Mouse (Mus musculus) liver, embryonic 12.5 days (tissue): ENCODE results near the gene Bbs10. TPM values are rescaled to one million over a fixed set of nuclear protein-coding genes. Genes with fewer than 3 reads are reported as not detected.

Experiments
- ATAC-seq: fragments of 200-750 bp; cut with Nextera tagmentation; 2 replicates; pipeline ENCODE4 v1.8.0; 2017; ENCODE audit warnings: moderate number of reproducible peaks, mild to moderate bottlenecking, moderate library complexity
- H3K27ac ChIP-seq: fragments of 300-500 bp; sonication (generic); 2 replicates; pipeline ENCODE4 v1.5.1; 2016; ENCODE audit warnings: mild to moderate bottlenecking
- H3K27me3 ChIP-seq: fragments of 300-500 bp; sonication (generic); replicated peaks from 2 replicates; pipeline ENCODE4 v1.6.1; 2016; ENCODE audit warnings: mild to moderate bottlenecking, moderate library complexity
- H3K36me3 ChIP-seq: fragments of 300-500 bp; sonication (generic); 2 replicates; pipeline ENCODE4 v1.6.1; 2016; ENCODE audit warnings: mild to moderate bottlenecking, moderate library complexity
- H3K4me1 ChIP-seq: fragments of 300-500 bp; sonication (generic); 2 replicates; pipeline ENCODE4 v1.6.1; 2016
- H3K4me2 ChIP-seq: fragments of 300-500 bp; sonication (generic); 2 replicates; pipeline ENCODE4 v1.6.1; 2016; ENCODE audit warnings: mild to moderate bottlenecking, moderate library complexity
- H3K4me3 ChIP-seq: fragments of 300-500 bp; sonication (generic); 2 replicates; pipeline ENCODE4 v1.5.1; 2016; ENCODE audit warnings: mild to moderate bottlenecking, moderate library complexity
- H3K9ac ChIP-seq: fragments of 300-500 bp; sonication (generic); 2 replicates; pipeline ENCODE4 v1.6.1; 2016; ENCODE audit warnings: mild to moderate bottlenecking, moderate library complexity
- H3K9me3 ChIP-seq: fragments of 300-500 bp; sonication (generic); replicated peaks from 2 replicates; pipeline ENCODE4 v1.6.1; 2016; ENCODE audit warnings: mild to moderate bottlenecking, moderate library complexity
- WGBS: fragments of 180-500 bp; shearing (Covaris S2); methylation state at CpG from one replicate; pipeline ENCODE4 v1.1.7; 2016; ENCODE audit not compliant: insufficient replicate concordance; 5-methylcytosine and 5-hydroxymethylcytosine counted together
- polyA plus RNA-seq: library from polyadenylated mRNA; unstranded; fragments of >200 nt; fragmentation: Nextera tagmentation; extraction: Ambion mirVana; gene quantifications from 2 replicates; pipeline ENCODE4 v1.2.1, GENCODE M21; 2016

The Bbs10 gene
- polyA plus RNA-seq, 1 experiment from 2014 or later: 1.8 TPM

DNA sequence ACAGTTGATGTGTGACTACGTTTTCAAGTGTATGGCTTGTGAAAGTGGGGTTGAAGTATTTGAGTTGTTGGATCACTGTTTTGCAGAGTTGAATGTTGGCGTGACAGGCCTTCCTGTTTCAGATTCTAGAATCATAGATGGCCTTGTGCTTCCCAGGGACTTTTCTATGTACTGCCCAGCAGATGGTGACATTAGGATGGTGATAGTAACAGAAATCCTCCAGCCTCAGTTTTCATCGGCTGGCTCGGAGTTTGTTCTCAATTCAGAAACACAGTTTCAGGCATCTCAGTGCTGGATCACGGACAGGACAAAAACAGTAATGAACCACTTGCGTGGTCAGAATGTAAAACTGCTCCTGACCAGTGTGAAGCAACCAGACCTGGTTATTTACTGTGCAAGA, 1.1 kb downstream of the Bbs10 start:
- Histone ChIP-seq H3K27me3 (no peaks in the 10 kb centered on the region), H3K4me3 (no peak overlapping the region), H3K4me1 (peaks cover 18% of the 10 kb centered on the region), H3K9ac (no peak overlapping the region), H3K4me2 (no peak overlapping the region), H3K9me3 (no peaks in the 10 kb centered on the region), H3K27ac (no peak overlapping the region), H3K36me3 (no peaks in the 10 kb centered on the region)
- 80% methylated on average over 6 of the region's 6 CpGs for WGBS
- no peak for ATAC-seq

DNA sequence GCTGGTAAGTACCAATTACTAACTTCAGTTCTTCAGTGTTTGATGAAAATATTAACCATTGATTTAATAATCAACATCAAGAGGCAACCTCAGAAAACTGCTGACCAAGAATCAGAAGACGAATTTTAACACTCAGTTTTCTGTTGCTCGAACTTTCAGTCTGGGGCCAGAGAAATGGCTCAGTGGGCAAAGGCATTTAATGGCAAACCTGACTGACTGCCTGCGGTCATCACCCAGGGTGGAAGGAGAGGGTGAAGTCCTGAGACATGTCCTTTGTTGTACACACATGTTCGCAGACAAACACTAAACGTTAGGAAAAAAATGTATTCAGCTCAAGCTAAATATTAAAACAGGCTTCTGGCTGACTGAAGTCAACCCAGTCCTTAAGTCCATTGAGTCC, 2.6 kb downstream of the Bbs10 start:
- Histone ChIP-seq H3K4me3 (no peak overlapping the region), H3K4me2 (no peak overlapping the region), H3K36me3 (no peaks in the 10 kb centered on the region), H3K27me3 (no peaks in the 10 kb centered on the region), H3K9me3 (no peaks in the 10 kb centered on the region), H3K27ac (no peak overlapping the region), H3K9ac (no peak overlapping the region), H3K4me1 (peaks cover 18% of the 10 kb centered on the region)
- 76% methylated on average over 5 of the region's 5 CpGs for WGBS
- no peak for ATAC-seq

DNA sequence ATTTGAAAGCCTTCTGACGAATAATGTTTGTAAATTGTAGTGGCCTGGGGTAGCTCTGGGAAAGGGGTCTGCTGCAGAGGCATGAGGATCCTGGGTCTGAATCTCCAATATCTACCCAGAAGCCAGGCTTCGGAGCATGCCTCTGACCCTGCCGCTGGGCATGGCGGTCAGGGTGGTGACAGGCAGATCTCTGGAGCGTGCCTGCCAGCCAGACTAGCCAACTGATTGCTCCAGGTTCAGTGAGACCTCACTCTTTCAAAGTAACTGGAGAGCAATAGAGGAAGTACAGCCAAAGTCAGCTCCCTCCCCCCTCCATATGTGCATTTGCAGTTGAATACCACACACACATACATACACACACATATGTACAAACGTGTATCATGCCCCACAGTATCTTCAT, 4.0 kb downstream of the Bbs10 start:
- H3K4me2 ChIP-seq: no peak overlapping the region
- H3K9ac ChIP-seq: no peak overlapping the region
- no peak overlapping the region for H3K4me3 ChIP-seq
- ATAC-seq: no peak
- H3K36me3 ChIP-seq: no peaks in the 10 kb centered on the region
- no peaks in the 10 kb centered on the region for H3K27me3 ChIP-seq
- H3K27ac ChIP-seq: no peak overlapping the region
- WGBS: 68% methylated on average over 6 of the region's 6 CpGs
- H3K4me1 ChIP-seq: peaks cover 16% of the 10 kb centered on the region
- no peaks in the 10 kb centered on the region for H3K9me3 ChIP-seq

DNA sequence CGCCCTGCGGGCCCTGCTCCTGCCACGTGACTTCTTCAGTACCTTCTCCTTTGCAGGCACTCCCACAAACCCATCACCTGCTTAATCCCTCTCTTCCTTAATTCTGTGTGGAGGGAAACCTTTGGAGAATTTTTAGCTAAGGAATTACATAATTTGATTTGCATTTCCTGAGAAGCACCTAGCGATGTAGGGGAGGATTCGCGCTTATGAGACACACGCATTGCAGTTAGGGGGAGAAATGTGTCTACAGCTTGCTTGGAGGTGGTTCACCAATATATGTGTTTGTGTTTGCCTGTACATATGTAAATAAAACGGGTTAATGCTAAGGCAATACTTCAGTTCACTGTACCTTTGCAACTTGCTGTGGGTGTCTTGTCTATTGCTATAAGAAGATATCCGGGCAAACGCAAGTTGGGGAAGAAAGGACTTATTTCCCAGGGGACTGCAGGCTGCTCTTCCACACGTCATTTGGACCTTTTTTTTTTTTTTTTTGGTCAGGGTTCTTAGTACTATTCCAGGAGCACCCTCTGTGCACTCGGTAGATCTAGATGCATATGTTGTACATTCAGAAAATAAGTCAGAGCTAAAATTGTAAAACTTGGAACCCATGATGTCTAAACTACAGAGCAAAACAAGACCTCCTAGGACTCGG, 10.5 kb downstream of the Bbs10 start:
- Histone ChIP-seq H3K36me3 (no peaks in the 10 kb centered on the region), H3K9me3 (no peaks in the 10 kb centered on the region), H3K9ac (no peak overlapping the region), H3K27me3 (no peaks in the 10 kb centered on the region), H3K4me1 (no peaks in the 10 kb centered on the region), H3K4me3 (no peak overlapping the region), H3K4me2 (no peak overlapping the region), H3K27ac (no peak overlapping the region)
- WGBS: 78% methylated on average over 13 of the region's 13 CpGs
- no peak for ATAC-seq

DNA sequence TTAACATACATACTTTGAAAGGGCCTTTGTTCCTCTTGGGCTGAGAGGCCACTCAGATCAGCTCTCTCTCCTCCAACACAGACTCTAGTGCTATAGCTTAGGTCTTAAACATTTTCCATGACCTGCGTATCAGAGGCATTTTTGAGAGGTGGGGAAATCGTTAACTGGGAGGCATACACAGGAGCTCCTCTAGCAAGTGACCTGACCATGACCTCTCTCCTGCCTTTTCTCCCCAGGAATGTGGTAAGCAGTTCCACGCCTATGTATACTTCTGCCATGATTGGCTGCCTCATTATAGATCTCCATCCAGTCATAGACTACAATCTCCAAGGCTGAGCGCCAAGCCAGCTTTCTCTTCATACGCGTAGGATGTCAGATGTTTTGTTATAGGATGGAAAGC, 14.8 kb downstream of the Bbs10 start:
- no peak overlapping the region for H3K4me3 ChIP-seq
- H3K27me3 ChIP-seq: peaks cover 6% of the 10 kb centered on the region; the same call in 1 of the 2 replicates
- no peak overlapping the region for H3K4me2 ChIP-seq
- H3K4me1 ChIP-seq: no peaks in the 10 kb centered on the region
- no peak for ATAC-seq
- H3K36me3 ChIP-seq: no peaks in the 10 kb centered on the region
- H3K9ac ChIP-seq: no peak overlapping the region
- 70% methylated on average over 6 of the region's 6 CpGs for whole genome bisulfite sequencing
- H3K27ac ChIP-seq: no peak overlapping the region
- no peaks in the 10 kb centered on the region for H3K9me3 ChIP-seq

DNA sequence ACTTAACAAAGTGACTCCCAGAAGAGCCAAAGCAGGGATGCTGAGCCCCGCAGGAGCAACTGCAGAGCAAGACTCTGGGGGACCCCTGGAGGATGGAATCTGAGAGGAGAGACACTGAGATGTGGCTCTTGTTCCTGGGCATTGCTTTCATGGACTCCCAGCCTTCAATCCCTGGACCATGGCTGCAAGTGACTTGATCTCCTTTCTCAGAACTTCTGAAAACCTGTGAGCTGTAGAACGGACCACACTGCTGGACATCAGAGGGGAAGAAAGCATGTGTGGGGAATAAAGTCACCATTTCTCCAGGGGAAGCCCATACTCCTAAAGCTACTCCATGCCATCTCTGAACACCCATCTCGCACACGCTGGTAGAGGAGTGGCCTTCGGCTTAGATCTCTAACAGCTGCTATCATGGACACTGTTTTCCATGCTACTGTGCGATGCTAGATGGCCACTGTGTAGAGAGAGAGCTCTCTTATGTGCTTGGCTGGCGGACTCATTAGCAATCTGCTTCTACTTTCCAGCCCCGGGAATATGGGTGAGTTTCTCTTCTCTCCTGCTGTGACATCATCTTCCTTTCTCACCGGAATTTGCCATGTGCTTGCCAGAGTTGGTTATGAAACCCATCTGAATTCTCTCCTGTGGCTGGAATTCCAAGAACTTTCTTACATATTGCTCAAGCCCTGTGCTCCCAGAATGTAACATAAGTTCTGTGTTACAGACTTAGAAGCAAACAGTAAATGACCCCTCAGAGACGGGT, 16.3 kb downstream of the Bbs10 start:
- H3K9ac ChIP-seq: no peak overlapping the region
- 66% methylated on average over 10 of the region's 10 CpGs for WGBS
- peaks cover 6% of the 10 kb centered on the region; the same call in 1 of the 2 replicates for H3K27me3 ChIP-seq
- H3K4me1 ChIP-seq: no peaks in the 10 kb centered on the region
- no peak for ATAC-seq
- H3K4me3 ChIP-seq: no peak overlapping the region
- no peak overlapping the region for H3K27ac ChIP-seq
- no peaks in the 10 kb centered on the region for H3K36me3 ChIP-seq
- no peak overlapping the region for H3K4me2 ChIP-seq
- H3K9me3 ChIP-seq: no peaks in the 10 kb centered on the region

DNA sequence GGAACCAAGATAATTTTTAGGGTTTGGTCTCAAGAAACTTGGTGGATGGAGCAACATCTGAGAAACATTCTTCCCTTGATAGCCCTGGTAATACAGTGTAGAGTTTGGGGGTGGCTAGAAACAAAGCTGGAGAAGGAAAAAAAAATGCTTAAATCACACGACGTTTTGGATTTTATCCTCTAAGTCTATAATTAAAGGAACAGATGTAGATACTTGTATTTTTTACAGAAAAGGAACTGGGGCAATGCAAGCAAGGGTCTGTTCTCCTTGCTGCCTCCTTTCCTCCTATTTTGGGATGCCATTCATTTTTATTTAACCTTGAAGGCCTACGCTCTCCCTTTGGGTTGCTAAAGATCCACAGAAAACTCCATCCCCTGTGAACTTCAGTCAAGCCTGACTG, 17.5 kb downstream of the Bbs10 start:
- no peak overlapping the region for H3K4me3 ChIP-seq
- WGBS: 72% methylated on average over 3 of the region's 3 CpGs
- H3K4me1 ChIP-seq: no peaks in the 10 kb centered on the region
- ATAC-seq: no peak
- peaks cover 6% of the 10 kb centered on the region; the same call in 1 of the 2 replicates for H3K27me3 ChIP-seq
- H3K9me3 ChIP-seq: no peaks in the 10 kb centered on the region
- H3K36me3 ChIP-seq: no peaks in the 10 kb centered on the region
- no peak overlapping the region for H3K4me2 ChIP-seq
- H3K9ac ChIP-seq: no peak overlapping the region
- H3K27ac ChIP-seq: no peak overlapping the region

DNA sequence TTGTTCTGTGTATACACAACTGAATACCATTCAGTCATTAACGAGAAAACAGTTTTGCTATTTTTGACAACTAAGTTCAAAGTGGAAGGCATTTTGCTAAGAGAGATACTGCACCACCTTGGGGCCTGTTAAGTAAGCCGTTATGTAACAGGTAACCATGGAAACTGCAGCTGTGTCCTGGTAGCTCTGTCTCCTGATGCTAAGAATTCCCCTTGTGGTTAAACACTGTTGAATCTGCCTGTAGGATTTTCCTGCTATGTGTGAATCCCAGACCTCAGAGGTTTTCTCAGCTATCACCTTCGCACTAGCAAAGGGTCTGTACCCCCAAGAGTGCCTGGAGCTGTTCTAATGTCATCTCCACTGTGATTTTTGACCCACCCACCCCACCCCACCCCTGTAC, 19.5 kb downstream of the Bbs10 start:
- ATAC-seq: no peak

DNA sequence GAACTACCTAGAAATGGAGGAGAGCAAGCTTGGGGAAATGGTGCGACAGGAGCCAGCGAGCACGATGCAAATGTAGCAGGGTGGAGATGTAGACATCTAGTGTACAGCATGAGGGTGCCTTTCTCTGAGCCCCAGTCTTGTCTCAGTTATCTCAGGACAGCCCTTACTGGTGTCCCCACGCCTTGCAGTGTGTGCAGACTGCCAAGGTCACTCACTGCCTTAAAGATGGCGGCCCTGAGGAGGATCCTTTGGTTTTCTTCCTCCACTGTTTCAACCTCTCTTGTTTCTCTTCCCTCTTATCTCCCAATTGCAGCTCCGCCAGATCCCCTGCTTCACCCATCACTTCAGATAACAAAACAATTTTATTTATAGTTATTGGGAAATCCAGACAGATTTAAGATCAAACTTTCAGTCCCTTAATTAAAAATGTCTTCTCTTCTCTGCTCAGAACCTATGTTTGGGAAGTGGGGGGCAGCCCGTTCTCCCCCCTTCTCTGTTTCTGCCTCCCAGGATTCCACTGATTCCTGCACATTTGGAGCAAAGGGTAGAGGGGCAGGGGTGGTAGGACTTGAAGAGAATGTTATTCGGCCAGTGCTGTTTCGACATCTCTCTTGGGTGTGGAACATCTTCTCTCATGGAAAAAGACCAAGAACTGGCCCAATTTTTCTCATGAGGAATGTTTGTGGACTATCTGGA, 20.5 kb downstream of the Bbs10 start:
- no peaks in the 10 kb centered on the region for H3K9me3 ChIP-seq
- no peaks in the 10 kb centered on the region for H3K36me3 ChIP-seq
- no peak overlapping the region for H3K9ac ChIP-seq
- no peak overlapping the region for H3K4me2 ChIP-seq
- ATAC-seq: no peak
- no peaks in the 10 kb centered on the region for H3K4me1 ChIP-seq
- 72% methylated on average over 9 of the region's 9 CpGs for WGBS
- H3K27me3 ChIP-seq: peaks cover 6% of the 10 kb centered on the region; the same call in 1 of the 2 replicates
- no peak overlapping the region for H3K4me3 ChIP-seq
- no peak overlapping the region for H3K27ac ChIP-seq

More for the DNA sequence above, 19.5 kb downstream of the Bbs10 start:
- H3K9me3 ChIP-seq: no peaks in the 10 kb centered on the region
- H3K27me3 ChIP-seq: peaks cover 6% of the 10 kb centered on the region; the same call in 1 of the 2 replicates
- H3K4me2 ChIP-seq: no peak overlapping the region
- no peak overlapping the region for H3K27ac ChIP-seq
- H3K9ac ChIP-seq: no peak overlapping the region
- H3K4me1 ChIP-seq: no peaks in the 10 kb centered on the region
- WGBS: 63% methylated on average over 3 of the region's 3 CpGs
- H3K4me3 ChIP-seq: no peak overlapping the region
- no peaks in the 10 kb centered on the region for H3K36me3 ChIP-seq

DNA sequence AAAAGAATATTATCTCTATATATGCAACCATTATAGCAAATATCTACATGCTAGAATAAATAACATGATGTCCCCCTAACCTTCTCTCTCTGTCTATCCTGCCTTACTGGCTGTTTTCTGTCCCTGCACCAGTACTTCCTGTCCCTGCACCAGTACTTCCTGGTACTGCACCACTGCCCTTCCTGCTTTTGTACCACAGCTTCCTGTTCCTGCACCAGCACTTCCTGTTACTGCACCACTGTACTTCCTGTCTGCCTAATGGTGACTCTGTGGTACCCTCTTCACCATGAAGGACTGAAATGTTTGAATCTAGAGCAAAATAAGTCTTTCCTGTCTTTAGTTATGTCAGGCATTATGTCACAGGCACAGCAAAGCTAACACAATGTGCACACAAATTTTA, 22.1 kb downstream of the Bbs10 start:
- Histone ChIP-seq H3K27ac (no peak overlapping the region), H3K4me2 (no peak overlapping the region), H3K4me3 (no peak overlapping the region), H3K27me3 (no peaks in the 10 kb centered on the region), H3K4me1 (no peaks in the 10 kb centered on the region), H3K9ac (no peak overlapping the region), H3K9me3 (no peaks in the 10 kb centered on the region), H3K36me3 (no peaks in the 10 kb centered on the region)
- ATAC-seq: no peak

DNA sequence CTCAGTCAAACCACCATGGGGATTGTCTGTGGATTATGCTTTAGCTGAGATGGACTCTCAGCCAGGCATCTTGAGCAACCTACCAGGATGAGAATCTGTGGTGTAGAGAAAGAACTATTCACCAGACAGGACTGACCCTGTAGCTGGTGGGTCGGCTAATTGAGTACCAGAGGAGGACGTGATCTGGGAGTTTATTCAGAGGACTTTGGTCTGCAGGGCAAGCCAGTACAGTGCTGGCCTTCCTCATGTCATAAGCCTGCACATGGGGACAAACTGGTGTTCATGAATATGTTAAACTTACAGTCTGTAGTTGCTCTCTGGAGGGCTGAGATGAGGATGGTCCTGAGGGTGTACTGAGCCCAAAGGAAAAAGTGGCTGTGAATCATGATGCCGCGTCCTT, 29.5 kb downstream of the Bbs10 start:
- 72% methylated on average over 4 of the region's 4 CpGs for WGBS
- Histone ChIP-seq H3K4me2 (no peak overlapping the region), H3K27me3 (no peaks in the 10 kb centered on the region), H3K36me3 (no peaks in the 10 kb centered on the region), H3K4me1 (no peaks in the 10 kb centered on the region), H3K9me3 (no peaks in the 10 kb centered on the region), H3K4me3 (no peak overlapping the region), H3K27ac (no peak overlapping the region), H3K9ac (no peak overlapping the region)
- no peak for ATAC-seq

DNA sequence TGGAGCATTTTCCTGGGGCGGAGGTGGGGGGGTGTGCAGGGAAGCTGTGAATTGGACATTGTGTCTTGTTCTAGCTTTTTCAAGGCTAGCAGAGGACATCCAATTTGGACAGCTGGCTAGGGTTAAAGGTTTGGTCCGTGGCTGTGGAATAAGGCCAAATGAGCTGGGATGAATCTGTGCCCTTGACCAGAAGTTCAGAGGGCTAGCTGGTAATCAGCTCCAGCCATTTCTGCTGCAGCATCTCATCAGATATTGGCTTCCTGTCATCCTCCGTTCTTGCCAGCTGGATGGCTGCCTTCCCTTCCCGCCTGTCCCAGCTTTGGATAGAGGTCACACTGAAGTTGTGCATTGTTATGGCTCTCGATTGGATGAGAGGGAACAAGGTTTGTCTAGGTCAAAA, 30.8 kb downstream of the Bbs10 start:
- WGBS: 69% methylated on average over 5 of the region's 5 CpGs
- Histone ChIP-seq H3K27me3 (no peaks in the 10 kb centered on the region), H3K4me3 (no peak overlapping the region), H3K9ac (no peak overlapping the region), H3K27ac (no peak overlapping the region), H3K36me3 (no peaks in the 10 kb centered on the region), H3K4me2 (no peak overlapping the region), H3K4me1 (no peaks in the 10 kb centered on the region), H3K9me3 (no peaks in the 10 kb centered on the region)
- ATAC-seq: no peak
